Mouse (Mus musculus): ENCODE results near the gene Adgrg4.

Gene Adgrg4

GRCm38 (mm10) chrX:56869863-56870262, at the start of gene Adgrg4:
Gene Adgrg4 (plus strand): TSS chrX:56870163.
- in situ Hi-C loops (cut with MboI, MseI): no loop called here

- in situ Hi-C loops (cut with MboI, MseI): no loop called here
These were observed 48.0 kb upstream of the Adgrg4 start, which contains the start of gene Map7d3 for GRCm38 (mm10) chrX:56821765-56822603. Gene Map7d3 (minus strand): TSS chrX:56822326.

- in situ Hi-C loops (cut with MboI, MseI): no loop called here
These were observed 42.5 kb upstream of the Adgrg4 start for GRCm38 (mm10) chrX:56827492-56827891.

GRCm38 (mm10) chrX:56835842-56836241, 34.1 kb upstream of the Adgrg4 start:
- in situ Hi-C loops (cut with MboI, MseI): no loop called here

- in situ Hi-C loops (cut with MboI, MseI): no loop called here
These were observed 30.6 kb upstream of the Adgrg4 start for GRCm38 (mm10) chrX:56839369-56839768.

GRCm38 (mm10) chrX:56841255-56841654, 28.7 kb upstream of the Adgrg4 start:
- in situ Hi-C loops (cut with MboI, MseI): no loop called here

GRCm38 (mm10) chrX:57012891-57013290, 142.9 kb downstream of the Adgrg4 start:
- in situ Hi-C loops (cut with MboI, MseI): no loop called here

GRCm38 (mm10) chrX:57042774-57043173, 172.8 kb downstream of the Adgrg4 start, which contains the start of gene Brs3:
Gene Brs3 (plus strand): TSS chrX:57043074.
- in situ Hi-C loops (cut with MboI, MseI): no loop called here

GRCm38 (mm10) chrX:57043869-57044268, 173.9 kb downstream of the Adgrg4 start:
- in situ Hi-C loops (cut with MboI, MseI): no loop called here
